Mouse (Mus musculus) neural tube, embryonic 14.5 days (tissue): Measurements from ENCODE around the gene Golm1. TPM values are rescaled to one million over a fixed set of nuclear protein-coding genes. Genes with fewer than 3 reads are reported as not detected.

Source experiments
- polyA plus RNA-seq: library from polyadenylated mRNA; unstranded; fragments of >200 nt; fragmentation: Nextera tagmentation; extraction: Ambion mirVana; gene quantifications from 2 replicates; pipeline ENCODE4 v1.2.1, GENCODE M21; 2014

Golm1 gene
- polyA plus RNA-seq, 1 experiment from 2014 or later = 21.4 TPM

Other genes with a start within 250 kb of the Golm1 start
- 97.3 and 112 TPM in 2 replicates for gene Agtpbp1, start 90.6 kb downstream of the Golm1 start, polyA plus RNA-seq
- gene Naa35, start 90.6 kb downstream of the Golm1 start, polyA plus RNA-seq = 120 and 131 TPM in 2 replicates
- gene 4921517D22Rik, start 18.3 kb upstream of the Golm1 start, polyA plus RNA-seq = not detected in 2 replicates
- 0.06 and 0.21 TPM in 2 replicates for gene Spata31d1a, start 34.5 kb upstream of the Golm1 start, polyA plus RNA-seq
- gene Spata31d1b, start 36.5 kb upstream of the Golm1 start, polyA plus RNA-seq = not detected in 2 replicates
- not detected in 2 replicates for gene Spata31d1d, start 55.9 kb upstream of the Golm1 start, polyA plus RNA-seq
- gene 1700014D04Rik, start 70.9 kb upstream of the Golm1 start, polyA plus RNA-seq = 0.10 and 0.52 TPM in 2 replicates
- 184 and 200 TPM in 2 replicates for gene Isca1, start 94.0 kb upstream of the Golm1 start, polyA plus RNA-seq
- gene Gm49354, start 106.4 kb upstream of the Golm1 start, polyA plus RNA-seq = not detected in 2 replicates
- 45.1 and 51.8 TPM in 2 replicates for gene Tut7, start 147.3 kb upstream of the Golm1 start, polyA plus RNA-seq